Mouse (Mus musculus): ENCODE results near the gene Kifc5b.

DNA sequence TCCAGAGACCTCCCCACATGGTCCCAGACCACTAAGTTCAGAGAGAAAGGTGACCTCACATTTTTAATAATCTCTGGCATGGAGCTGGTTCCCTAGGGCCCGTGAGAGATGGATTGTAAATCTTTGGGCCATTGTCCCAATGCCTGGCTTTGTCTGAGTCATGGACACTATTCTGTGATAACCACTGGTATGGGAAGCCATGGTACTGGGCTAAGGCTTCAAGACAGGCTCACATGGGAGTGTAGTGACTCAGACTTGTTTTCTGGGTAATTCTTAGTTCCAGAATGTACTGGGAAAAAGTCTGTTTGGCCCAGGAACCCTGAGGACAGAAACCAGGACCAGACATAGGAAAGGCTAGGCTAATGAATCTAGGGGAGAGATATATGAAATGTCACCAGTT lies 34.2 kb upstream of the Kifc5b start:
- TF ChIP-seq POLR2A (IDR thresholded peaks at IDR 0.05; ENCODE audit: borderline replicate concordance, low read depth, low read length), result no peak
- no peak for TF ChIP-seq CTCF (IDR thresholded peaks at IDR 0.05; ENCODE audit: low read depth, low read length)
